Mouse (Mus musculus) adrenal gland, postnatal 14 days (tissue): ENCODE results near the gene Gdf1. TPM values are rescaled to one million over a fixed set of nuclear protein-coding genes. Genes with fewer than 3 reads are reported as not detected.

ENCODE experiments used
- DNase-seq: peaks from one replicate; pipeline ENCODE4 v3.0.0; 2021; ENCODE audit warnings: mixed read lengths
- long read RNA-seq, 2 experiments: library from polyadenylated mRNA; stranded (forward); transcript quantifications; one replicate each; pipeline ENCODE4 v2.0.0; 2021
- total RNA-seq: library from RNA; stranded (reverse); gene quantifications from 2 replicates; pipeline ENCODE4 v1.2.3, GENCODE M21; 2021

The Gdf1 gene
- 0.41 and 1.2 TPM in 2 replicates for total RNA-seq
- long read RNA-seq, experiment 1, partial matches to known transcripts: 0 of 2 reads
- long read RNA-seq, experiment 1, other reads (novel, unspliced or antisense): 0 of 2 reads
- long read RNA-seq, experiment 2, partial matches to known transcripts: 0 of 1 reads
- long read RNA-seq, experiment 2, other reads (novel, unspliced or antisense): 1 of 1 reads

DNA sequence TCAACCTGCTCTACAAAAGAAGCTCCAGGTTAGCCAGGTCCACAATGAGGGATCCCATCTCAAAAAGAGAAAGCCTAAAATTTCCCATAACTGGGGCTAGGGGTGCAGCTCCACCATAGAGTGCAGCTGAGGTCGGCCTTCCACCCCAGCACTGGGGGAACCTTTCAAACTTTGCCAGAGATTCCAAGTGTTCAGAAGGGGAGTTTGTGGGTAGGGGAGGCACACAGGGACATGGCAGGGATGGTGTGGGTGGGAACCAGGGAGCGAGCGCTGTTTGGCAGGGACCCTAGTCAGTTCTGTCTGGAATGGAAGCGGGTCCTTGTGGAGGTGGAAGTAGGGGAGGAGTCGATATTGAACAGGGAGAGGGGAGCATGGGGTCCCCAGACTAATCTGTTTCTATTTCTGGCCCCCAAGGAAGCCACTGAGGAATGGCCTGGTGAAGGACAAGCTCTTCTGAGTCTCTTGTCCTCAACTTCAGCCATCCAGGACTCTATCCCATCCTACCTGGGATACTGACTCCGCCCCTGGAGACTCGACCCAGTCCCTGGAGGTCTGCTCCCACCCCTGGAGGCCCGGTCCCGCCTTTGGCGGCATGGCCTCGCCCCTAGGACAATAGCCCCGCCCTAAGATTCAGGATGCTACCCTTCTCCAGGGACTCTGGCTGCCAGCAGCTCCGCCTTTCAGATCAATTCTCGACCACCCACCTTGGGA is at the start of gene Gdf1:
Gene Gdf1, plus strand, starts transcription at position 694 of the 711 bp plus-strand sequence.
- DNase-seq: peak; percentile 30

DNA sequence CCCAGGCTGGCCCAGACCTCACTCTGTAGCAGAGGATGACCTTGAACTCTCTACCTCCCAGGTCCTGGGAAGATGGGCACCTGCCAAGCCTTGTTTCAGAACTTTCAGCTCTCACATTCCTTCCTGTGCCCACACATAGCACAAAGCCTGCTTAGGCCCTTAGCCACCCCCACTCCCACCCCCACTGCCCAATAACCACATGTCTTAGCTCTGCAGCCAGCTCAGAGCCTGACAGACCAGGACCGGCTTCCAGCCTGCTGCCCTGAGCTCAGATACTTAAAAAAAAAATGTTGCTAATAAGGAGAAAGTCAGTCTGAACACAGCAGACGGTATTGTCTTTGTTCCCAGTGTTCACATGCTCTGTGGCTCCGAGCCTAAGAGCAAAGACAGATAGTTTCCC is 48.6 kb upstream of the Gdf1 start:
- peak; percentile 44 for DNase-seq

DNA sequence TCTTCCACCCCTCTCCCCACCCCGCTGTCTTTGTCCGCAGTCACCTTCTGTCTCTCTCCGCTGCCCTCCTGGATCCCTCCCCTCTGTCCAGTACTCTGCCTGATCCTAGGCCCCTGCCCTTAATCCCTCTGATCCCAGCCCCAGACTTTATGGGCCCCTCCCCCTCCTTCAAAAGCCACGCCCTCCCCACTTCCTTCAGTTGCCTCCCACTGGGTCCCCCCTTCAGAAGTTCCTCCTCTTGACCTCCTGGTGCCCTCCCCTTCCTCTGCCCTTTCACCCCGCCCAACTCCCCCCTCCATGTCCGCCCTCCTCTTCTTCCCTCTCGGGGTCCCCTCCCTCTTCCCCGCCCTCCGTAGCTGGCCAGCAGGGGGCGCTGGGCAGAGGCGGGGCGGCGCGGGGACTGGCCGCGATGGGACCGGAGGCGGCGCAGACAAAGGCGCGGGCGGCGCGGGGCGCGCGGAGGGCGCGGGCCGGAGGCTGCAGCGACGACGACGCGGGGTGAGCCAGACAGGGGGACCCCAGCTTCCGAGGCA is 46.9 kb upstream of the Gdf1 start, which contains the start of gene Homer3:
Gene Homer3, plus strand, starts transcription at position 225 of the 533 bp plus-strand sequence.
- peak; percentile 95 for DNase-seq

DNA sequence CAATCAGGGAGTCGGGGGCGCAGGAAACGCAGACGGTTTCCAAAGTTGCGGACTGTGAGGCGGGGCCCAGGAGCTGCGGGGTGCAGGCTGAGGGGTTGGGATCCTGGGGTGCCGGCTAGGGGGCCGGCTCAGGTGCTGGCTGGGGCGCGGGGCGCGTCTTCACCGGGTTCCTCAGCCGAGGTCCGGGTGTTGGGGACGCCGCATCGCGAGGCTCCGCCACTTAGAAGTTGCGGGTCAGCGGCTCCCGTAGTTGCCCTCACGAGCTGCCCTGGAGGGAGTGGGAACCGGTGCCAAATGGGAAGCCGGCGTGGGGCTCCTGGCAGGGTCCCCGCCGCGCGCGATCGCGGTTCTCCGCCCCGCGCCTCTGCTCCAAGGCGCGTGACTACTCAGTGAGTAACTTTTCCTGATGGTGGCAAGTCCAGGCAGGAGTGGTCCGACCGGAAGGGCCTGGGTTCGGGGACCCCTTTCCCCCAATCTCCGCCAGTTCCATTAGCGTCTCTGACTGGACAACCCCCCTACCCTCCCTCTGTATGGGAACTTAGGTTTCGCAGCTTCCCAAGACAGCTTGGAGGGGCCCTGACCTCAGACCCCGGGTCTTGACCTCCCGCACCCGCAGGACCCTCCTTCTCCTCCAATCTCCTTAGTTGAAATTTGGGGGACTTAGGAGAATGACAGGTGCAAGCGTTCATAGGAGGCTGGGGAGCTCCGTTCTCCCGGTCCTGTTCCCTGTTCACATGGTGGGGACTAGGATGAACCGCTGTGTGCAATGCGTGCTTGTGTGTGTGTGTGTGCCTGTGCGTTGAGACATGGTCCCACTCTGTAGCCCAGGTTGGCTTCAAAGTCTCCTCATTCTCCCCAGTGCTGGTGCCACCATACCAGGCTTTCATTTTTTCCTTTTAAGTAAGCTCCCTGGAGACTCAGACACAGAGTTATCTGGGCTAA is 46.2 kb upstream of the Gdf1 start:
- DNase-seq: peak; percentile 59

DNA sequence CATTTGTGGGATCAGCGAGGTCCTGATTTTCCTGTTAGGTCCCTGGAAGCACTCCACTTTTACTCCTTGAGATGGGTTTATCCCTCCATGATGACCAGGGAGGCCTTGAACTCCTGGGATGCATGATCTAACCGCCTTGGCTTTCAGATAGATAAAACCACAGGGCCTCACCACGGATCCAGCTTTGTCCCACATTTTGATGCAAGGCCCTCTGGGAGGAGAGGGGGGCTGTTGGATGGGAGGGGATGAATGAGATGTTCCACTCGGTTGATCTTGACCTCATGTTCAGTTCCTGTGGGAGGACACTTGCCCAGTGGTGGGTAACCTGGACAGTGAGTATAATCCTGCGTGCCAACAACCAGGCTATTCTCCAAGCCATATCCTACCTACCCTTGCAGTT is 45.2 kb upstream of the Gdf1 start:
- DNase-seq: no peak

DNA sequence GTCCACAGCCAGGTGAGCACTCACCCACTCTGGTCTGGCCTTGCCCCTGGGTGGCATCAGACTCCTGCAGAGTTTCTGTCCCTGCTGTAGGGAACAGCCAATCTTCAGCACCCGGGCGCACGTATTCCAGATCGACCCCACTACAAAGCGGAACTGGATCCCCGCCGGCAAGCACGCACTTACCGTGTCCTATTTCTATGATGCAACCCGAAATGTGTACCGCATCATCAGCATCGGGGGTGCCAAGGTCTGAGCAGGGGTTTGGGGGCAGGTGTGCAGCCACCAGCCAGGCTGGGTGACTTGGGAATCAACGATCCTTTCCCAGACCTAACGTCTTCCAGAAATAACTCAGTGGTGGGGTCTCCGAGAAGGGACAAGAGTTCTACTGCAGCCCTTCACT is 44.3 kb upstream of the Gdf1 start:
- DNase-seq: no peak

DNA sequence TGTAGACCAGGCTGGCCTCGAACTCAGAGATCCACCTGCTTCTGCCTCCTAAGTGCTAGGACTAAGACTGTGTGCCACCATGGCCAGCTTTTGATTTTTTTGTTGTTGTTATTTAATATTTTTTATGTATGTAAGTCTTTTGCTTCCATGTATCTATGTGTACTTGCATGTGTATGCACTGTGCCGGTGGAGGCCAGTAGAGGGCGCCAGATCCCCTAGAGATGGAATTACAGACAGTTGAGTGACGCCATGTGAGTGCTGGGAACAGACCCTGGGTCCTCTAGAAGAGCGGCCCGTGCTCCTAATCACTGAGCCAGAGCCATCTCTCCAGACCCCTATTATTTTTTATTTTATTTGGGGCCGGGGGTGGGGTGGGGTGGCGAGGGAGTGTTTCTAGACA is 42.9 kb upstream of the Gdf1 start:
- no peak for DNase-seq

DNA sequence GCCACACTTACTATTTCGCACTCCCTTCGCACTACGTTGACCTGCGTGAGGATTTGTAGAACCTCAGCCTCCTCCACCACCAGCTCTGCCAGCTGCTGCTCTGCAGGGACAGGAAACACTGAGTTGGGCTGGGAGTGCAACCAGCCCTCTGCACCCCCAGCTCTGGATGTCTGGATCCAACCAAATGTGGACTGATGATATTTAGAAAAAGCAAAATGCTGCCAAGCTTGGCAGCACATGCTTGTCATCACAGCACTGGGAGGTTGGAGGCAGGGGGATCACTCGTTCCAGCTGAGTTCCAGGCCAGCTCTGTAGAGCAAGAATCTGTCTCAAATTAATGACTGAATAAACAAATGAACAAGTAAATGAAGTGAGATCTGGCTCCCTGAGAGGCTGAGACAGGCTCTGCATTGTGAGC is 35.6 kb upstream of the Gdf1 start:
- DNase-seq: no peak

DNA sequence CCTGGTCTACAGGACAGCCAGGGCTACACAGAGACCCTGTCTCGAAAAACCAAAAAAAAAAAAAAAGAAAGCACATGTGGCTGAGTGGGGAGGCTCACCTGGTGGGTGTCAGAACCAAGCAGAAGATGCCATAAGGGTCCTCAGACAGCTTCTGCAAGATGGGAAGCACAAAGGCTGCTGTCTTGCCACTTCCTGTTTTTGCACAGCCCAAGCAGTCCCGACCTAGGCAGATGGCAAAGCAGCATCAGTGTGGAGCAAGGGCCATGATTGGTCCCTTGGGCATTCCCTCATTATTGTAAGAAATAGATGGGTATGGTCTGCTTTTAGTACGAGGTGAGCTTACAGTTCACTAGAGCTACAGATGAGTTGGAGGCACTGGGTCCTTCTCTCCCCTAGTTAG is 28.7 kb upstream of the Gdf1 start:
- DNase-seq: no peak

DNA sequence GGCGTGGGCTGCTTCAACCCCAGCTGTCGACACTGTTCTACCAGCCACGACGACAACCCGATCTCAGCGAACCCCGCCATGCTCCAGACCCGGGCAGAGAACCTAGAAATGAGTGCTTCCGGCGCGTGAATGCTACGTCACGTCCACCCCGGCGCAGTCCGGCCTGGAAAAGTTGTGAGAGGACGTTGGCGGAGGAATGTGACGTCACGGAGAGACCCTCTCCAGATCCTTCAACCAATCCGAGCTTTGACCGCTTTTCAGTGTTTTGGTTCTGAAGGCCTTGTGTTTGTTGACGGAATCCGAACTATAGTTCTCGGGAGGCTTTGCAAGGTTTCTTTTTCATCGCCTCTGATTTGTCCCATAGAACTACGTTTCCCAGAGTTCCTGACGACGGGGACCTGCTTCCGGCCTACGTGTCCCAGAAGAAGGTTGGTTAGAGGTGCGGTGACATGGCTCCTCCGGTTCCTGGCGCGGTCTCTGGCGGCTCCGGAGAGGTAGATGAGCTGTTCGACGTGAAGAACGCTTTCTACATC is 27.2 kb upstream of the Gdf1 start, which contains the start of the genes Ddx49 and Cope:
Gene Ddx49, minus strand, starts transcription at position 132 of the 533 bp plus-strand sequence.
Gene Cope, plus strand, starts transcription at position 161 of the 533 bp plus-strand sequence.
- peak; percentile 96 for DNase-seq

DNA sequence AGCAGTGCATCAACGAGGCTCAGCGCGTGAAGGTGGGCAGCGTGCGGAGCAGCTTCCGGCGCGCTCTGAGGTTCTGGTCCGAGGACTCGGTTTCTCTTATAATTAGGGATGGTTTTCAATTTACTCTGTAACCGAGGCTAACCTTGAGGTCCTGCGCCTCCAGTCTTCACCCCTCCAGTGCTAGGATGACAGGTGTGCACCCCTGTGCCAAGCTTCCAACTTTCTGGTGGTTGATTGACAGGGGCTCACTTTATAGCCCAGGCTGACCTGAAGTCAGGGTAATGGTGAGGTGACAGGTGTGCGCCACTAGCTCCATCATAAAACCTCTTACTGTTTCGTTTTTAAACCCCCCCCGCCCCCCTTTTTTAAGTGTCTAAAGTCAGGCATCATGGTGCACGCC is 26.7 kb upstream of the Gdf1 start:
- no peak for DNase-seq

DNA sequence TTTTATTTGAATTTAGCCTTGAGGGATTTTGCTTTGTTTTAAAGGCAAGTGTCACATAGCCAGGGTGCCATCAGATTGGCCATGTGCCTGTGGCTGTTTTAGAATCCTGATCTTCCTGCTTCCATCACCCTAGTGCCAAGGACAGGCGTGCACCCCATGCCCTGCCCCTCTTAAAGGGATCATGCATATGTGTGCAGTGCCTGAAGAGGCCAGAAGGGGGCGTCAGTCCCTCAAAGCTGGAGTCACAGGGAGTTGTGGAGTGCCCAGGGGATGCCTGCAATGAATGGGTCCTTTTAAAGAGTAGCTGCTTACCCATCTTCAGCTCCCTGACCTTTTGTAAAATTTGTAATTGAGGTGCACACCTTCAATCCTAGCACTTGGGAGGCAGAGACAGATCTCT is 20.3 kb upstream of the Gdf1 start:
- peak; percentile 77 for DNase-seq

DNA sequence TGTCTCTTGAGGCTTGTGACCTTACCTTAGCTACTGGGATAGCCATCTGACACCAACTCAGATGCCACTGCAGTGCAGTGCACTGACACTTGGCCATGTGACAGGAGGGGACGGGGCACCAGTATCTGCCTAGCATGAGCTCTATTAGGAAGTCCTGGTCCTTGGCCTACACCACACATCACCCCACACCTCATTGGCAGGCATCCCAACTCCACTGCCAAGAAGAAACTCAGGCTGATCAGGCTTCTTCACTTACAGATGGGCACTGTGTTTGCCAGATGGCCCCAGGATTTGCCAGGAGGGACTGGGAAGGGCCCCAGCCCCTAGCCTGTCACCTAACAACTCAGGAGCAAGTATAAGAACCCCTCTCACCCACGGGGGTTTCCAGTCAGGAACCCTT is 16.2 kb upstream of the Gdf1 start:
- peak; percentile 64 for DNase-seq

DNA sequence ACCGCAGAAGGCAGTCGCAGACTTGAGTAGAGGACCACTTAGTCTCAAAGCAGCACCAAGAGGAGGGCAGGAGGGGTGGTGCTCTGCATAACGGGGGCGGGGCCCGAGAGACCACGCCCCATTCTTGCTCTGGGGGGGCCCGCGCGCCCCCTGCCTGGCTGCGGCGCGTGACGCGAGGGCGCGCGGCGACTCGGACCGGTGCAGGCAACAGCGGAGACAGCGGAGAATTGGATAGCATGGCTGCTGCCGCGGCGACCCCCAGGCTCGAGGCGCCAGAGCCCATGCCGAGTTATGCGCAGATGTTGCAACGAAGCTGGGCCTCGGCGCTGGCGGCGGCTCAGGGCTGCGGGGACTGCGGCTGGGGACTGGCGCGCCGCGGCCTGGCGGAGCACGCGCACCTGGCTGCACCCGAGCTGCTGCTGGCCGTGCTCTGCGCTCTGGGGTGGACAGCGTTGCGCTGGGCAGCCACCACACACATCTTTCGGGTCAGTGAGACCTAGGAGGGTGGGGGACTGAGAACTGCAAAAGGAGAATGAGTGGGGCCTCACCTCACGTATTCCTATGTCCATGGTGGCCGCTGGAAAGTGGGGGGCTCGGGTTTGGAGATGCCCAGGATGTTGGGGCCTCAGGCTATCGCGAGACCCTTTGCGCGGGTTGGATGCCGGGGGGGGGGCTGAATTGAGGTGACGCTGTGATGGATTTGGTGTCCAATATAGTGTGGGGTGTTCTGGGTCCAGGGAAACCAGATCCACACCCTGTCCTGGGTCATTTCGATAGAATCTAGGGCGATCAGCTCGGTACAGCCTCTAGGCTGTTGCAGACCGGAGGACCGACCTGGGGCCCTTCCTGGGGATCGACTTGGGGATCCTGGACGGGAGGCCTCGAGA is 13.8 kb upstream of the Gdf1 start, which contains the start of gene Cers1:
Gene Cers1, plus strand, starts transcription at position 152 of the 887 bp plus-strand sequence.
- DNase-seq: peak; percentile 78

DNA sequence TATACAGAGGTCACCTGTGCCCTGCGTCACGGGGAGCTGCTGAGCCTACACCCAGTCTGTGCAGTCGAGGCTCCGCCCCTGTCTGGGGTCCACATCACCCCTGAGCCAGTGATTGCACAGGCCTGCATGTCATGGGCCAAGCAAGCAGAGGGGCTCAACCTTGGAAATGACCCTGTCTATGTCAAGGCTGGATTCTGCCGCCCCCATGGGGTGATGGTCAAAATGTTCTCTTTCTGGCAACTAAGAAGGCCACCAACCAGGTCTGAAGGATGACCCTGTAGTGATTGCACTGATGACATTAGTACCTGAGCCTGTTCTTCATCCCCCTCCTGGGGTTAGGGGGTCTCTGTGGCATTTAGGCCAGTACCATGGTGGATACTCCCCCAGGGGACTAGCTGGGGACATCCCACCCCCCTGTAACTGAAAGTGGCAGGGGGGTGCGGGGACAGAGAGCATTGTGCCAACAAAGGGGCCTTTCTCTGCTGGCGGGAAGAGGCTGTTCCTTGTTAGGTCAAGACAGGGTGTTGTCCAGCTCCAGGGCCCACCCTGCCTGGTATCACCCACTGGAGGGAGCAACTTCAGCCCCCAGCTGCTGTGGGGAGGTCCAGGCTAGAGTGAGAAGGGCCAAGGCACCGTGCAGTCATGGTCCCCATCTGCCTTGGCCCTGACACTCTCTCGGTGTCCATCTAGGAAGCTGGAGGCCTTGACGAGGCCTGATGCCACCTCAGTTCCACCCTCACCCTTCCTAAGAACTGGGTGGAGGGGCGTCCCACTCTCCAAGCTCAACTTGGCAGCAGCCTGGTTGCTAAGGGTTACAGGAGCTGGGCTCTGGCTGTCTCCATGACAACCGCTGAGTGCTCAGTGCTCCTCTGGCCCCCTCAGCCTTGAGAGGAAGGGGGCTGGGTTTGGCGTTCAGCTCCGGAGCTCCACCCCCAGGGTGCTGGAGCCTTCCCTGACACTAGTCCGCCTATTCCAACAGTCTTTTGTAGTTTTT is 12.8 kb upstream of the Gdf1 start:
- DNase-seq: peak; percentile 74

DNA sequence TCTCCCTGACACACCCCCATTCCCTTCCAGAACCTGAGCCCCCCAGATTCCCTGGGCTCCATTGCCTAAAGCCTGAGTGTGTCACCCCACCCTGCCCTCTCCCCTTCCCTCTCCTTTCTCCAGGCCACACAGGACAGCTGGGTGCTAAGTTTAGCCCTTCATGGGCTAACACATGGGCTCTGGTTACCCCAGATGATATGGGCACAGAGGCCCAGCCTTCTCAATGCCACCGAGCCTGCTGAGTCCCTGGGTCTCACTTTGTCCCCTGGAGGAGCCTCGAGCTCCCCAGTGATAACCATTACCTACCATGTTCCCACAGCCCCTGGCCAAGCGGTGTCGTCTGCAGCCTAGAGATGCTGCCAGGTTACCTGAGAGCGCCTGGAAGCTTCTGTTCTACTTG is 11.7 kb upstream of the Gdf1 start:
- no peak for DNase-seq

DNA sequence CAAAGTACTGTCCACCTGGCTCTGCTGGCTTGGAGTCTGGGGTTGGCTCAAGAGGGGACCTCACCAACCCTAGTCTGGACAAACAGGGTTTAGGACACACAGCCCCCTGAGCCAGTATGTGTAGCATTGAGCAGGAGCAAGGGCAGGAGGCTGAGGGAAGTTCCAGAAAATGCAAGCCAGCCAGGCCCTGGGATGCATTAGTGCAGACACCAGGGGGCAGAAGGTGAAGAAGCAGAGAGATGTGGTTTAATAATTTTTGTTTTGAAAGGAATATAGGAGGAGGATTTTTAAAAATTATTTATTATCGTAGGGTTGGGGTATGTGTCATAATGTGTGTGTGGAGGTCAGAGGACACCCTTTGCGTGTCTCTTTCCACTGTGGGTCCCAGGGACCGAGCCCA is 5.9 kb upstream of the Gdf1 start:
- DNase-seq: no peak

DNA sequence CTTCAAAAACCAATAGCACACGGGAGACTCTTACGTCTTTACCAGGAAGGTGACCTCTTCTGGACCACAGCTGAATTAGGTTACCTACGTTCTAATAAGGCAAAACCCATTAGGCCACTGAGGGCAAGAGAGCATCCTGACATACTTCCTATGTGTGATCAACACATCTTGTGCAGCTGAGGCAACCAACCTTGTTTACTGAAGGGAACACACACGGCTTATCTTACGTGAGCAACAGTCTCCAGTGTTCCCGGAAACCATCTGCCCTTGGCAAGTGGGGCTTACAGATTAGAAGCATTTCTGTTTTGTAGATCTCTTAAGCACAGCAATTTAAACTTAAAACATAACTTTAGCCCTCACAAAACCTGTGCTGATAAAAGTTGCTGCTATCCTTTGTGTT is 2.1 kb upstream of the Gdf1 start:
- no peak for DNase-seq

DNA sequence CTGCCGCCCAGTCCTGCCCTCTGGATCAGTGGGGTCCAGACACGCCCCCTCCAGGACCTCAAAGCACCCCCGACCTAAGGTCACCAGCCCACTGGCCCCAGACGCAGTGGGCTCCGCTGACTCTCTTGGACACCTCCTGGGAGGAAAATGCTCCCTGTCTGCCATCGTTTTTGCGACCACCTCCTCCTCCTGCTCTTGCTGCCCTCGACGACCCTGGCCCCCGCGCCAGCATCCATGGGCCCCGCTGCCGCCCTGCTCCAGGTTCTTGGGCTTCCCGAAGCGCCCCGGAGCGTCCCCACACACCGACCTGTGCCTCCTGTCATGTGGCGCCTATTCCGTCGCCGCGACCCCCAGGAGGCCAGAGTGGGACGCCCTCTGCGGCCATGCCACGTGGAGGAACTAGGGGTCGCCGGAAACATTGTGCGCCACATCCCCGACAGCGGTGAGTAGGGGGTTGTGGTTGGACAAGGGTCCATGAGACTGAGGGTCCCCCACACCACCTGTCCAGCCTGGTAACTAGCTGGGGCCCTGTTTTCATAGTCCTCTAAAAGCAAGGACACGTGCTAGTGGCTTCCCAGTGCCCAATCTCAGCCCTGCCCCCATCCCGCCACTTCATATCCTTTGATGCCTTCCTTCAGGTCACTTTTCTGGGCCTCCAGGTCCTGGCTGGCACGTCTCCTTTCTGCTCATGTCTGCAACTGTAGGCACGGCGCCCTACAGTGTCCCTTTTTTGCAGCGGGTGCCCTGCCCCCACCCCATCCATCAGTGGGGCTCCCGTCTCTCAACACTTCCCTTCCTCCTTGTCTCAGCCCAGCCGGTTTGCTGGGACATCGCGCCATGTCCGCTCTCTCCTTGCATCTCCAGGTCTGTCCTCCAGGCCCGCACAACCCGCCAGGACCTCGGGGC is 471 bp downstream of the Gdf1 start:
- peak; percentile 58 for DNase-seq
